Mouse (Mus musculus): ENCODE measurements at regions not wholly inside any gene's neighbourhood (a gene's known extent, or its start where the extent isn't known, plus 50 kb on each side); places are given as distances from the start of the nearest gene placed in this dataset.
A peak's percentile ranks its signal among the peaks of the same experiment; 100 is the strongest.

- DNase-seq (ENCODE audit: low read depth, low spot score) = peak; percentile 38
These were observed 93.0 kb upstream of the Npas2 start for GRCm38 (mm10) chr1:39100492-39100891.

- DNase-seq (ENCODE audit: low read depth, low spot score) = no peak
These were observed 91.2 kb upstream of the Npas2 start for GRCm38 (mm10) chr1:39102126-39102905.

GRCm38 (mm10) chr1:39102989-39103910 lies 90.3 kb upstream of the Npas2 start:
- no peak for DNase-seq (ENCODE audit: low read depth, low spot score)

- DNase-seq (ENCODE audit: low read depth, low spot score) = no peak
These were observed 87.8 kb upstream of the Npas2 start for GRCm38 (mm10) chr1:39105546-39106371.

GRCm38 (mm10) chr1:39106372-39106643 lies 87.2 kb upstream of the Npas2 start:
- peak; percentile 7 for DNase-seq (ENCODE audit: low read depth, low spot score)

GRCm38 (mm10) chr1:39106650-39107049 lies 86.9 kb upstream of the Npas2 start:
- no peak for DNase-seq (ENCODE audit: low read depth, low spot score)

- no peak for DNase-seq (ENCODE audit: low read depth, low spot score)
These were observed 77.2 kb upstream of the Npas2 start for GRCm38 (mm10) chr1:39116319-39116718.

GRCm38 (mm10) chr1:39122316-39123015 lies 71.1 kb upstream of the Npas2 start:
- DNase-seq (ENCODE audit: low read depth, low spot score) = peak; percentile 97

GRCm38 (mm10) chr1:39123081-39123812 lies 70.3 kb upstream of the Npas2 start:
- peak; percentile 48 for DNase-seq (ENCODE audit: low read depth, low spot score)

GRCm38 (mm10) chr1:39123813-39124146 lies 69.8 kb upstream of the Npas2 start:
- no peak for DNase-seq (ENCODE audit: low read depth, low spot score)

- DNase-seq (ENCODE audit: low read depth, low spot score) = no peak
These were observed 59.0 kb upstream of the Npas2 start for GRCm38 (mm10) chr1:39134521-39134920.

- DNase-seq (ENCODE audit: low read depth, low spot score) = no peak
These were observed 50.5 kb upstream of the Npas2 start for GRCm38 (mm10) chr1:39143054-39143453.

GRCm38 (mm10) chr1:39143626-39144025 lies 49.9 kb upstream of the Npas2 start:
- DNase-seq (ENCODE audit: low read depth, low spot score) = no peak

All from ZHBTc4 (cell line).